In genomic region chr9:48771504-48771903, GRCm38 (mm10) we compare ENCODE assay signal across 14 mouse cellular contexts.
"Had no signal": no experiment of that assay in that cellular context is flagged by ENCODE, and none has a peak within 500 bp of the region (broad histone marks: within the 10 kb centered on the region; RNA-seq: fewer than 3 reads in every experiment).

No protein-coding gene starts in this region.

- H3K27ac ChIP-seq: kidney, postnatal 0 days; limb, embryonic 12.5 days; limb, embryonic 15.5 days; liver, embryonic 14.5 days; macrophage; stomach, postnatal 0 days had no signal

- DNase-seq: kidney, adult 2 months; kidney, postnatal 25 days; liver, postnatal 0 days; lung, embryonic 14.5 days; lung, postnatal 14 days; midbrain, embryonic 14.5 days; thymus, postnatal 25 days had no signal

- H3K4me3 ChIP-seq: limb, embryonic 12.5 days; limb, embryonic 15.5 days had no signal

- ATAC-seq: intestine, postnatal 0 days; liver, postnatal 0 days had no signal
